Mouse (Mus musculus): ENCODE data around the gene Klhl21.

GRCm38 (mm10) chr4:151962817-151963216 is 45.8 kb upstream of the Klhl21 start:
- TF ChIP-seq EP300 (IDR thresholded peaks at IDR 0.05) (no peak), CTCF (IDR thresholded peaks at IDR 0.05) (no peak)

Measured in lung, postnatal 0 days (tissue).